Mouse (Mus musculus): Measurements from ENCODE around the gene Cmip.

Gene Cmip

GRCm38 (mm10) chr8:117324821-117325220 lies 68.0 kb downstream of the Cmip start:
- no peak for DNase-seq (ENCODE audit: low spot score)

GRCm38 (mm10) chr8:117326735-117327134 lies 69.9 kb downstream of the Cmip start:
- DNase-seq (ENCODE audit: low spot score), result no peak

DNA sequence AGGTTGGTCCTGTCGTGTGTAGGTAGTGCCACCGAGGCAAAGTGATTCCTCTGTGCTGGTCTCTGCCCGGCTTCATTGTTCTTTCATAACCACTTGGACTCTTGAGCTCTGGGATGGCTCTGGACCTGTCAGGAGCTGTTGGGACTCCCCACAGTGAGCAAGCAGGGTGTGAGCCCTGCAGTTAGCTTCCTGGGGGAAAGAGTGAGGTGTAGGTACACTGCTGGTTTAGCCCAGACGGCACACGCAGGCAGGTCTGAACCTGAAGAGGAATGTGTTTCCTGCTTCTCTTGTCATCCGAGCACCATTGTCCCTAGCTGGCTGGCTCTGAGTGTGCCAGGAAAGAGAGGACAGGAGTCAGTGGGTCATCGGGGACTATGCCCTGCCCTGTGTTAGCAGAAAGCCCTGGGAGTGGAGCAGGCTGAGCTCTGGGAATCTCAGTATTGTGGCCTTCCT lies 70.5 kb downstream of the Cmip start:
- DNase-seq (ENCODE audit: low spot score), result no peak

- DNase-seq (ENCODE audit: low spot score), result no peak
Observed at GRCm38 (mm10) chr8:117328758-117329157, 71.9 kb downstream of the Cmip start.

GRCm38 (mm10) chr8:117329167-117329566 lies 72.3 kb downstream of the Cmip start:
- DNase-seq (ENCODE audit: low spot score), result no peak

DNA sequence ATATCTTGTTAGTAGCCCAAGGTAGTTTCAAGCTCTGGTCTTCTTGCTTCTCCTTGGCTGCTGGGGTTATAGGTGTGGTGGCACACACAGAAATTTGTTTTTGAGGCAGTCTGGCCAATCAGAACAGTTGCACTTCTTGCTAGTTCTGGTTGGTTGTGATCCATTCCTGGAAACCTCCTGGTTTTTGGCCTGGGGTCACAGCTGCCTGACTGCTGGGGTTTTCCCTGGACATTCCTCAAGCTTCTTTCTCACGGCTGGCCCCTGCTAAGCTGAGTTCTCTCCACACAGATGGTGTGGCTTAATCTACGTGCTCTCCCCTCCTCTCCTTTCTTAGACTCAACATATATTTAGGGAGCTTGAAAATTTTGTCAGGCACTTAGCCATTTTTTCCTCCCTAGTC lies 73.0 kb downstream of the Cmip start:
- no peak for DNase-seq (ENCODE audit: low spot score)

GRCm38 (mm10) chr8:117332229-117333010 lies 75.6 kb downstream of the Cmip start:
- DNase-seq (ENCODE audit: low spot score), result no peak

DNA sequence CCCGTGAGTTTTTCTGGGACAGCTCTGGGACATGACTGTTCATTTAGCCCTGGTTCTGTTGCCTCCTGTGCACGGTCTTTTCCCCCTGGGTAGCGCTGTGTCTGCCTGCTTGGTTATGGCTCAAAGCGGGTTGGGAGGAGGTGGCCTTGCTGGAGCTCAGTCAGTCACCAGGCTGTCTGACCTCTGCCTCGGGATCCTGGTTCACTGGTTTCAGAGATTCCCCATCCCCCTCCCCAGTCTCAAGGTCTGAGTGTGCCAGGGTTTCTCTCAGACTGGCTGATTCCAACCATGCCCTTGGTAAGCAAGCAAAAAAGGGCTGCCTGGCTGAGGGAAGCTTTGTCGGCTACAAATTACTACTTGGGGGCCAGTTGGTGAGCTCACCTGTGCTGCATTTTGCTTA lies 76.8 kb downstream of the Cmip start:
- no peak for DNase-seq (ENCODE audit: low spot score)

DNA sequence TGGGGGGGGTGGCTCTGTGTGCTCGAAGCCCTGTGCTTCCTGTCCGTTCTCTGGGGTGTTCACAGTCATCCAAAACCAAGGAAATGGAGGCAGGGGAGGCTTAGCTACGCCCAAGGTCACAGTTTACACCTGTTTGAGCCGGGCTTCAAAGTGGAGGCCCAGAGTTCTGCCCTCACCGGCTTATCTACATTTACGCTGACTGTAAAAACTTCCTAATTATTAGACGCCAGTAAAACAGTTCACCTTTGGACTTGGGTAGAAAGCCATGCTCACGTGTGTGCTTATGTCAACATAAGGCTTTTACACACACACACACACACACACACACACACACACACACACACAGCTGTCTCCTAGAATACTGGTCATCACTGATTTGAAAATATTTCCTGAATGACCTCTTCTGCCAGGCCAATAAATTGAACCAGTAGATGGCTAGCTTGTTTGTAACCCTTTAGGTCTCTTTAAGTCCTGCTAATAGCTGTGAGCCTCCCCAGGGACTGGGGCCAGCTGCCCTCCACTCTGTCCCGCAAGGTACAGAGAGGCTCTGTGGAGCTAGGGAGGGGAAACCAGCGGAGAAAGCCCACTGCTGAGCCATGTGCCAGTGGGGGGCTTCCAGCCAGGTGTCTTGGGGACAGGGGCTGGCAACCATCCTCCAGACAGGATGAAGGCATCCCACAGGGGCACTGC lies 77.3 kb downstream of the Cmip start:
- no peak for DNase-seq (ENCODE audit: low spot score)

- DNase-seq (ENCODE audit: low spot score), result no peak
Observed at GRCm38 (mm10) chr8:117334748-117335393, 78.0 kb downstream of the Cmip start.

GRCm38 (mm10) chr8:117335423-117335822 lies 78.6 kb downstream of the Cmip start:
- DNase-seq (ENCODE audit: low spot score), result no peak

GRCm38 (mm10) chr8:117337188-117337587 lies 80.3 kb downstream of the Cmip start:
- no peak for DNase-seq (ENCODE audit: low spot score)

GRCm38 (mm10) chr8:117338678-117339077 lies 81.8 kb downstream of the Cmip start:
- DNase-seq (ENCODE audit: low spot score), result no peak

GRCm38 (mm10) chr8:117339296-117339957 lies 82.6 kb downstream of the Cmip start:
- no peak for DNase-seq (ENCODE audit: low spot score)

DNA sequence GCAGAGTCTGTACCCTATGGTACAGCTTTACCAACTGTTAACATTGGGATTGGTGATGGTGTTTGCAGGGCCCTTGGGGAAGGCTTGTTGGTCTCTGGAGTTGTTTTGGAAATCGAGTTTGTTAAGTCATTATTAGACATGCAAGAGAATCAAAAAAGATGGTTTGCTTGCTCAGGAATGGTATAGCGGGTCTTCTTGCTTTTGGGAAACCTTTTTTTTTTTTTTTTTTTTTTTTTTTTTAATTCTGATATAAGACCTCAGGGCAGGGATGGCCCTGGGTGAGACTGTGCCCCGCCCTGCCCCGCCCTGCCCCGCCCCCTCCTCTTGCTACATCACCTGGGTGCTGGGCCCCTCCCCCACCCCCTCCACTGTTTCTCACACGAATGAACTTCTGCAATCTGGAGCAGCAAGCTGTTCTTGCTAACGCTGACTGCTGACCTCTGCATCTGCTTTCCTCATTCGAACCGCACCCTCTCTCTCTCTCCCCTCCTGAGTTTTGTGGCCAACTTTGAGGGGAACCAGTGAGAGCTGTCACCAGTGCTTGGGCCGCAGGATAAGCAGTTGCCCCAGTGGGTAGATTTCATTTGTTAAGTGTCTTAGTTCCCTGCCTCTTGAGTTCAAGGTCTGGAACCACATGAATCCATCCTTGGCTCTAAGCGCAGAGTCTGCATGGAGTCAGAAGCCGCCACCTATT lies 83.2 kb downstream of the Cmip start:
- no peak for DNase-seq (ENCODE audit: low spot score)

- DNase-seq (ENCODE audit: low spot score), result no peak
Observed at GRCm38 (mm10) chr8:117340800-117341199, 83.9 kb downstream of the Cmip start.

GRCm38 (mm10) chr8:117342735-117343385 lies 86.0 kb downstream of the Cmip start:
- DNase-seq (ENCODE audit: low spot score), result no peak

- DNase-seq (ENCODE audit: low spot score), result no peak
Observed at GRCm38 (mm10) chr8:117343484-117343883, 86.6 kb downstream of the Cmip start.

- DNase-seq (ENCODE audit: low spot score), result no peak
Observed at GRCm38 (mm10) chr8:117344899-117345298, 88.0 kb downstream of the Cmip start.

- no peak for DNase-seq (ENCODE audit: low spot score)
Observed at GRCm38 (mm10) chr8:117345376-117345775, 88.5 kb downstream of the Cmip start.

- DNase-seq (ENCODE audit: low spot score), result no peak
Observed at GRCm38 (mm10) chr8:117347556-117347955, 90.7 kb downstream of the Cmip start.

Measured in retina, embryonic 14.5 days (tissue).